Mouse (Mus musculus) limb, embryonic 10.5 days (tissue): Measurements from ENCODE around the gene Noxa1. TPM values are rescaled to one million over a fixed set of nuclear protein-coding genes. Genes with fewer than 3 reads are reported as not detected.

Source experiments
- DNase-seq: peaks from one replicate; pipeline ENCODE4 v3.0.0-alpha.2; 2017; ENCODE audit warnings: low spot score
- H3K27ac ChIP-seq: fragments of 300-500 bp; sonication (generic); 2 replicates; pipeline ENCODE4 v1.5.1; 2016; ENCODE audit warnings: mild to moderate bottlenecking
- H3K27me3 ChIP-seq: fragments of 300-500 bp; sonication (generic); 2 replicates; pipeline ENCODE4 v1.6.1; 2016; ENCODE audit warnings: low read depth, mild to moderate bottlenecking; ENCODE audit not compliant: poor library complexity, severe bottlenecking
- H3K36me3 ChIP-seq: fragments of 300-500 bp; sonication (generic); 2 replicates; pipeline ENCODE4 v1.6.1; 2016; ENCODE audit warnings: mild to moderate bottlenecking, moderate library complexity
- H3K4me1 ChIP-seq: fragments of 300-500 bp; sonication (generic); 2 replicates; pipeline ENCODE4 v1.6.1; 2016
- H3K4me3 ChIP-seq: fragments of 300-500 bp; sonication (generic); 2 replicates; pipeline ENCODE4 v1.5.1; 2016; ENCODE audit warnings: mild to moderate bottlenecking, moderate library complexity
- H3K9me3 ChIP-seq: fragments of 300-500 bp; sonication (generic); replicated peaks from 2 replicates; pipeline ENCODE4 v1.6.1; 2016; ENCODE audit warnings: mild to moderate bottlenecking
- WGBS: fragments of 180-500 bp; shearing (Covaris S2); methylation state at CpG from one replicate; pipeline ENCODE4 v1.1.7; 2016; 5-methylcytosine and 5-hydroxymethylcytosine counted together
- polyA plus RNA-seq: library from polyadenylated mRNA; unstranded; fragments of >200 nt; fragmentation: Nextera tagmentation; extraction: Ambion mirVana; gene quantifications from 2 replicates; pipeline ENCODE4 v1.2.1, GENCODE M21; 2016

The Noxa1 gene
- 0.15 and 0.28 TPM in 2 replicates for polyA plus RNA-seq

GRCm38 (mm10) chr2:25095109-25095850 is at the start of gene Noxa1:
TSS of gene Noxa1 (minus strand) at chr2:25095149.
- H3K9me3 ChIP-seq, result no peaks in the 10 kb centered on the region
- peaks cover 11% of the 10 kb centered on the region for H3K4me1 ChIP-seq
- no peak within 1 kb of the TSS; the same call in 1 of the 2 replicates for H3K27ac ChIP-seq
- DNase-seq, result peak; percentile 39
- 40% methylated on average over 28 of the region's 28 CpGs for WGBS
- peak within 1 kb of the TSS; percentile 24 for H3K4me3 ChIP-seq
- no peaks in the 10 kb centered on the region for H3K36me3 ChIP-seq
- peaks cover 27% of the 10 kb centered on the region for H3K27me3 ChIP-seq

GRCm38 (mm10) chr2:25141921-25142320 is 47.0 kb upstream of the Noxa1 start:
- WGBS, result 85% methylated on average over 5 of the region's 5 CpGs
- Histone ChIP-seq H3K9me3 (no peaks in the 10 kb centered on the region), H3K4me3 (no peak overlapping the region), H3K4me1 (no peaks in the 10 kb centered on the region; the same call in 1 of the 2 replicates), H3K36me3 (no peaks in the 10 kb centered on the region), H3K27me3 (no peaks in the 10 kb centered on the region), H3K27ac (no peak overlapping the region)
- no peak for DNase-seq

GRCm38 (mm10) chr2:25141185-25141584 is 46.2 kb upstream of the Noxa1 start:
- no peak for DNase-seq
- Histone ChIP-seq H3K4me1 (no peaks in the 10 kb centered on the region; the same call in 1 of the 2 replicates), H3K9me3 (no peaks in the 10 kb centered on the region), H3K4me3 (no peak overlapping the region), H3K27ac (no peak overlapping the region), H3K36me3 (no peaks in the 10 kb centered on the region), H3K27me3 (no peaks in the 10 kb centered on the region)
- 70% methylated on average over 4 of the region's 4 CpGs for WGBS

GRCm38 (mm10) chr2:25137832-25138231 is 42.9 kb upstream of the Noxa1 start:
- Histone ChIP-seq H3K27ac (no peak overlapping the region), H3K4me3 (no peak overlapping the region), H3K4me1 (no peaks in the 10 kb centered on the region), H3K36me3 (no peaks in the 10 kb centered on the region), H3K9me3 (no peaks in the 10 kb centered on the region), H3K27me3 (no peaks in the 10 kb centered on the region)
- 83% methylated on average over 6 of the region's 6 CpGs for WGBS
- DNase-seq, result no peak

- WGBS, result 85% methylated on average over 9 of the region's 9 CpGs
- Histone ChIP-seq H3K4me3 (no peak overlapping the region), H3K4me1 (peaks cover 16% of the 10 kb centered on the region), H3K9me3 (no peaks in the 10 kb centered on the region), H3K27ac (no peak overlapping the region), H3K27me3 (no peaks in the 10 kb centered on the region), H3K36me3 (no peaks in the 10 kb centered on the region)
- DNase-seq, result no peak
These were observed 36.7 kb upstream of the Noxa1 start for GRCm38 (mm10) chr2:25131601-25132000.

- Histone ChIP-seq H3K9me3 (no peaks in the 10 kb centered on the region), H3K36me3 (no peaks in the 10 kb centered on the region), H3K4me3 (no peak overlapping the region), H3K27ac (no peak overlapping the region; the same call in 1 of the 2 replicates), H3K4me1 (peaks cover 28% of the 10 kb centered on the region), H3K27me3 (no peaks in the 10 kb centered on the region)
- WGBS, result 93% methylated on average over 11 of the region's 11 CpGs
- no peak for DNase-seq
These were observed 33.1 kb upstream of the Noxa1 start for GRCm38 (mm10) chr2:25128072-25128471.

- Histone ChIP-seq H3K27ac (peak overlapping the region; percentile 46; the same call in 1 of the 2 replicates), H3K9me3 (no peaks in the 10 kb centered on the region), H3K36me3 (no peaks in the 10 kb centered on the region), H3K4me1 (peaks cover 28% of the 10 kb centered on the region), H3K27me3 (no peaks in the 10 kb centered on the region), H3K4me3 (no peak overlapping the region)
- peak; percentile 81 for DNase-seq
- 42% methylated on average over 5 of the region's 5 CpGs for WGBS
These were observed 32.3 kb upstream of the Noxa1 start for GRCm38 (mm10) chr2:25127206-25127605.

- Histone ChIP-seq H3K27me3 (no peaks in the 10 kb centered on the region), H3K27ac (peak overlapping the region; percentile 66; the same call in 1 of the 2 replicates), H3K4me1 (peaks cover 28% of the 10 kb centered on the region), H3K4me3 (no peak overlapping the region), H3K9me3 (no peaks in the 10 kb centered on the region), H3K36me3 (no peaks in the 10 kb centered on the region)
- 70% methylated on average over 19 of the region's 19 CpGs for WGBS
- no peak for DNase-seq
These were observed 31.4 kb upstream of the Noxa1 start for GRCm38 (mm10) chr2:25126011-25127010.

- peaks cover 21% of the 10 kb centered on the region for H3K4me1 ChIP-seq
- H3K4me3 ChIP-seq, result no peak overlapping the region
- peak overlapping the region; percentile 66; the same call in 1 of the 2 replicates for H3K27ac ChIP-seq
- 88% methylated on average over 6 of the region's 6 CpGs for WGBS
- DNase-seq, result no peak
- no peaks in the 10 kb centered on the region for H3K9me3 ChIP-seq
- no peaks in the 10 kb centered on the region for H3K27me3 ChIP-seq
- H3K36me3 ChIP-seq, result no peaks in the 10 kb centered on the region
These were observed 30.2 kb upstream of the Noxa1 start for GRCm38 (mm10) chr2:25125146-25125545.

GRCm38 (mm10) chr2:25124411-25124810 is 29.5 kb upstream of the Noxa1 start:
- H3K27me3 ChIP-seq, result no peaks in the 10 kb centered on the region
- no peaks in the 10 kb centered on the region for H3K36me3 ChIP-seq
- WGBS, result 85% methylated on average over 3 of the region's 3 CpGs
- peak overlapping the region; percentile 20; the same call in 1 of the 2 replicates for H3K27ac ChIP-seq
- no peaks in the 10 kb centered on the region for H3K9me3 ChIP-seq
- no peak for DNase-seq
- peaks cover 21% of the 10 kb centered on the region for H3K4me1 ChIP-seq
- H3K4me3 ChIP-seq, result no peak overlapping the region

- no peaks in the 10 kb centered on the region for H3K9me3 ChIP-seq
- no peak for DNase-seq
- H3K27ac ChIP-seq, result no peak overlapping the region
- no peaks in the 10 kb centered on the region for H3K27me3 ChIP-seq
- H3K4me1 ChIP-seq, result peaks cover 21% of the 10 kb centered on the region
- no peak overlapping the region for H3K4me3 ChIP-seq
- H3K36me3 ChIP-seq, result no peaks in the 10 kb centered on the region
- 80% methylated on average over 5 of the region's 5 CpGs for WGBS
These were observed 28.6 kb upstream of the Noxa1 start for GRCm38 (mm10) chr2:25123527-25123926.

- Histone ChIP-seq H3K9me3 (no peaks in the 10 kb centered on the region), H3K36me3 (no peaks in the 10 kb centered on the region), H3K4me3 (no peak overlapping the region), H3K27ac (no peak overlapping the region), H3K4me1 (peaks cover 21% of the 10 kb centered on the region), H3K27me3 (no peaks in the 10 kb centered on the region)
- DNase-seq, result no peak
- 70% methylated on average over 2 of the region's 2 CpGs for WGBS
These were observed 27.7 kb upstream of the Noxa1 start for GRCm38 (mm10) chr2:25122666-25123065.

- H3K9me3 ChIP-seq, result no peaks in the 10 kb centered on the region
- no peaks in the 10 kb centered on the region for H3K27me3 ChIP-seq
- 86% methylated on average over 7 of the region's 7 CpGs for WGBS
- no peaks in the 10 kb centered on the region for H3K36me3 ChIP-seq
- H3K27ac ChIP-seq, result no peak overlapping the region
- DNase-seq, result no peak
- H3K4me3 ChIP-seq, result no peak overlapping the region
- peaks cover 9% of the 10 kb centered on the region; the same call in 1 of the 2 replicates for H3K4me1 ChIP-seq
These were observed 26.0 kb upstream of the Noxa1 start for GRCm38 (mm10) chr2:25120963-25121362.
